Mouse (Mus musculus): ENCODE results near the gene Ttc38.

DNA sequence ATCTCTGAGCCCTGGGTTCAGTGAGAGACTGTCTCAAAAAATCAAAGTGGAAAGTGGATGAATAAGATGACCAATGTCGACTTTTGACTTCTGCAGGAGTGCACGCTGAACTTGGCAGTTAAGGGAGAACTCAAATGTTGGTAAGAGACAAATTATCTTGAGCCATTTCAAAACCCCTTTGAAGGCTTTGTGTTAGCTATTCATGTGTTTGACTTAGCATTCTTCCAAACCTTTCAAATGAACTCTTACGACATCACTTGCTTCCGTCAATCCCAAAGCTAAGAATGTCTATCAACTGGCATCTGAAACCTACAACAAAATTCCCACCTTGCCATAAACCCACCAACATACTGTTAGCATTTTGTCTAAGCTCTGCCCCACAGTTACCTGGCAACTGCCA lies 4.0 kb upstream of the Ttc38 start:
- TF ChIP-seq CTCF (IDR thresholded peaks at IDR 0.05; ENCODE audit: borderline replicate concordance, insufficient read depth, low read length) = no peak
- no peak for TF ChIP-seq POLR2A (IDR thresholded peaks at IDR 0.05; ENCODE audit: low read depth, low read length)
